Mouse (Mus musculus) heart, adult 8-10 months (tissue): ENCODE data around the gene Mrps33. TPM values are rescaled to one million over a fixed set of nuclear protein-coding genes. Genes with fewer than 3 reads are reported as not detected.

Experiments used
- DNase-seq: peaks from one replicate; pipeline ENCODE4 v3.0.0; 2022; ENCODE audit warnings: low spot score
- total RNA-seq, 4 experiments: library from RNA; stranded (reverse); gene quantifications; 2 replicates each; pipeline ENCODE4 v1.2.4; 2022

Gene Mrps33
- total RNA-seq, 4 experiments from 2014 or later: 91.8 to 121 (median 111) TPM

- peak; percentile 11 for DNase-seq
Measured at GRCm38 (mm10) chr6:39780857-39781666, 29.7 kb downstream of the Mrps33 start.

DNA sequence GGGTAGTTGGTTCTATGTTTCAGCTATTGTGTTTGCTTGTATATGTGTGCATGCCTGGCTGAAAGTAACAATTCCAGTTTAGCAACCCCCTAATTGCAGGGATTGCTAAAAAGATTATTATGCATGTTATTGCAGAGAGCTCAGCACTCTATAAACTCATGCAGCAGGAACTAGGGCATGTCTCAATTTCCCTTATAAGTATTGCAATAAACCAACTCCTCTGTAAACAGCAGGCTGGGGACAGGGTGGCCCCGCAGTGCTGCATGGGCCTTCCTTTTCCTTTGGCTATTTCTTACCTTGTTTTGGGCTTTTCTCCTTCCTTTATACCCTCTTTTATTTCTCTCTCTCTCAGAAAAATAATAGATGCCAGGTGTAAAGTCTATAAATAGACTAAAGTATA lies 32.3 kb downstream of the Mrps33 start:
- no peak for DNase-seq

- DNase-seq: no peak
Measured at GRCm38 (mm10) chr6:39776275-39776674, 34.5 kb downstream of the Mrps33 start.

DNA sequence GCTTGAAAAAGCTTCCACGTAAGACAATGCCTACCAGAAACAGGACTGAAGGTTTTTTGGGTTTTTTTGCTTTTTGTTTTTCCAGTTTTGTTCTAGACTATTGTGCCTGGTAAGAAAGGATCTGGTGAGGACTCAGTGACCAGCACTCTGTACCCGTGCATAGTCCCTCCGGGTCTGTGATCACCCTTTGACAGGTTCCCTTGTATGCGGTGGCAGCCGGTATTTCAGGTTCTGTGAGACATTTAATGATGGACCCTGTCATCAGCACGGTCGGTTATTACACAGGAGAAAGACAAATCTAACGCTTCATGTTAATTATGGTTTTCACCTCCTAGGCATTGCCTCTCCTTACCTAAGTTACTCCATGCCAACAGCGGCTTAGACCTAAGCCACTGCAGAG lies 35.8 kb downstream of the Mrps33 start:
- DNase-seq: no peak

DNA sequence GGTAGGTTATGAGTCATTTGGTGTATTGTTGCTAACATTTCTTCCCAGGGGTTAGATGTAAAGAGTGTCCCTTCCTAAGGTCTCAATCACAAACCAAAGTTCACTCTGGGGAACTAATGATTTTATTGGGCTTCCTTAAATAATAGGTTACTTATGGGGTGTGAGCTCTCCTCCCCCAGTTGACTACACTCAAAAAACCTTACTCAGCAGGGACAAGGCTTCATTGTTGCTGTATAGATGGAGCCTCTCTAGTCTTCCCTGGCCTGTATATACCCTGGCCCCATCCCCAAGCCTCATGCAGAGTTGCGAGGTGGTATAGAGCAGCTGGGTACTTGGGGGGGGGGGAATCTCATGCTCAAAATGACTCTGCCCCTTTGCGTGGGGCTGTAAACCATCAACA lies 53.6 kb downstream of the Mrps33 start:
- DNase-seq: no peak

Other genes with a start within 250 kb of the Mrps33 start
- 10 to 100 TPM in 3 of 4 experiments, 1 to 10 TPM in 1; 9.4 to 15.7 (median 13.7) TPM for gene Adck2, start 237.1 kb downstream of the Mrps33 start, total RNA-seq
- not detected for gene Gm42420, start 225.2 kb downstream of the Mrps33 start, total RNA-seq
- 100 to 1,000 TPM; 683 to 751 (median 738) TPM for gene Ndufb2, start 218.4 kb downstream of the Mrps33 start, total RNA-seq
- 10 to 100 TPM; 14.9 to 16.4 (median 15.7) TPM for gene Braf, start 85.5 kb downstream of the Mrps33 start, total RNA-seq
- 1 to 10 TPM in 3 of 4 experiments, under 1 TPM in 1; 0.69 to 1.6 (median 1.1) TPM for gene Tmem178b, start 62.3 kb upstream of the Mrps33 start, total RNA-seq